Mouse (Mus musculus): ENCODE results near the gene Lgr6.

DNA sequence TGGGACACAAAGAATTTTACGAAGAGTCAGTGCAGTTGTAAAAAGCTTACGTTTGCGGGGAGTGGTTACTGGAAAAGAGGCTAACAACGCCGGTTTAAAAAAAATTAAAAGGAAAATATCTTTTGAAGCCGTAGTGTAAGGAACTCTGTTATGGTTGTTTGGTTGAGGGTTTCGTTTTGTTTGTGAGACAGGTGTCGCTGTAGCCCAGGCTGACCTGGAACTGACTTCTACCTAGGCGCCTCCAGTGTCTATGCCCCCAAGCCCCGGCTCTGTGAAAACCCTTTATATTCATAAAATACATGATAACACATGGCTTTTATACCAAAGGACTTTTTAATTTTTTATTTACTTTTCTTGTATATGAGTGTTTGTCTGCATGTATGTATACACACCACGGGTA is 142.3 kb downstream of the Lgr6 start:
- peak; percentile 21; the same call in 1 of the 2 replicates for TF ChIP-seq CTCF (IDR thresholded peaks at IDR 0.05; ENCODE audit: control insufficient read depth, insufficient read depth, low read length)
- TF ChIP-seq POLR2A (IDR thresholded peaks at IDR 0.05; ENCODE audit: borderline replicate concordance, control insufficient read depth, low read depth, low read length), result no peak
